Mouse (Mus musculus) olfactory bulb, adult 2 months (tissue): ENCODE measurements at regions not wholly inside any gene's neighbourhood (a gene's known extent, or its start where the extent isn't known, plus 50 kb on each side); places are given as distances from the start of the nearest gene placed in this dataset.

Experiments
- H3K27ac ChIP-seq: fragments of 200-500 bp; 2 replicates; pipeline ENCODE4 v1.5.1; 2012; ENCODE audit warnings: low read depth, low read length; ENCODE audit not compliant: insufficient read depth
- H3K4me1 ChIP-seq: fragments of 200-500 bp; 2 replicates; pipeline ENCODE4 v1.6.1; 2012; ENCODE audit warnings: low read length; ENCODE audit not compliant: control insufficient read depth, insufficient read depth
- H3K4me3 ChIP-seq: fragments of 200-500 bp; 2 replicates; pipeline ENCODE4 v1.5.1; 2012; ENCODE audit warnings: mild to moderate bottlenecking, low read depth, low read length, moderate library complexity; ENCODE audit not compliant: insufficient read depth
- CTCF ChIP-seq: fragments of 200-500 bp; IDR thresholded peaks from 2 replicates; pipeline ENCODE4 v1.5.1; 2012; ENCODE audit warnings: low read depth, mild to moderate bottlenecking, low read length, moderate library complexity; ENCODE audit not compliant: insufficient read depth
- POLR2A ChIP-seq: fragments of 200-500 bp; IDR thresholded peaks from 2 replicates; pipeline ENCODE4 v1.6.1; 2012; ENCODE audit warnings: mild to moderate bottlenecking, low read depth, low read length, moderate library complexity; ENCODE audit not compliant: insufficient read depth
- WGBS: fragments of 180-500 bp; shearing (Covaris S2); methylation state at CpG from one replicate; pipeline ENCODE4 v1.1.7; 2018; 5-methylcytosine and 5-hydroxymethylcytosine counted together

DNA sequence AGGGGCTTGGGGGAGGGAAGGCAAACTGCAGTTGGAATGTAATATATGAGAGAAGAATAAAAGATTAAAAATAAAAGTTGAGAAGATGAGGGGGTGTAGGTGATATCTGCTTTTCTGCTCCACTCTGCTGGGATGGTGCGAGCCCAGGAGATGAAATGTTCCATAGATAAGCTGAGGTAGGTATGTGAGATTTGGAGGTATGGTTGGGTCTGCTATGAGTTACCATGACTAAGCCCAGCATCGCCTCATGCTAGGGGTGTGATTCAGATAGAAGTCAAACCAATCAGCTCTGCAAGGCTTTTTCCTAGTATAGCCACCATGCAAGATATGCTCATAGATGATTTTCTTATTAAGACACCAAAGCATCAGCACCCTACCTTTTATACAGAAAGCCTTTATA is 312.3 kb downstream of the Nucb2 start:
- 97% methylated on average over 2 of the region's 2 CpGs for WGBS
- no peak overlapping the region for H3K4me3 ChIP-seq
- no peaks in the 10 kb centered on the region for H3K4me1 ChIP-seq
- H3K27ac ChIP-seq: no peak overlapping the region
- TF ChIP-seq CTCF: no peak
- TF ChIP-seq POLR2A: no peak

DNA sequence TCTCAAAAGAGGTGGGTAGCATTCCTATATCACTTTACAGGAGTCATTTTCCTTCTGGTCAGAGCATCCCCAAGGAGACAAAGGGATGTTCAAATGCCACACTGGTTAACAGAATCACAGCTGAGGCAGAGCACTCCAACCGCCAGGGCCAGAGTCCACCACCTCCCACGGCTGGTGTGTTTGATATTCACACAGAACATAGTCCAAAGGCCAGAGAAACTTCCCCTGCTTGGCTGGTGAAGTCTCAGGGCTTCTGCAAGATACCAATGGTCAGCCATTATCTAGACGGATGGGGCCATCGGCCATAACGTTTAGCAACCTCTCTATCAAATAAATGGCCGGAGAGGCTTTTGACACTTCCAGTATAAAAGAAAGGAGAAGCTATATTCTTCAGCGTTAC is 313.8 kb downstream of the Nucb2 start:
- TF ChIP-seq CTCF (no peak), POLR2A (no peak)
- no peak overlapping the region for H3K4me3 ChIP-seq
- 93% methylated on average over 7 of the region's 7 CpGs for WGBS
- H3K27ac ChIP-seq: no peak overlapping the region
- H3K4me1 ChIP-seq: no peaks in the 10 kb centered on the region

DNA sequence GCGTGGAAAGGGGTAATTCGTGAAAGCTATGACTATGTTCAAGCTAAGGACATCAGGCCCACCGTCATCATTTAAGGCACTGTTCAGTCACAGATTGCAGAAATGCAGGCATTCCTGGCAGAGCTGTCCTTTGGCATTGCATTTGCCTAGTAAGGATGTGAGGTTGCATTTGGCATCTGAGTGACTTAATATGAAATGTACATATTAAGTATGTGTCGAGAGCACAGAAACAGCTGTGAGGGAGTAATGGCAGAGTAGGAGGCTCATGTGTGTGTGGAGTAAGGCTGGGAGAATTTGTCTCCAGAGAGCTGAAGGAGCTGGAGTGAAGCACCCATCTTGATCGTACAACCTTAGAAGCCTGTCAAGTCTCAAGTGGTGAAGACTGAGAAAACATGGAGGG is 316.4 kb downstream of the Nucb2 start:
- H3K4me1 ChIP-seq: no peaks in the 10 kb centered on the region
- 81% methylated on average over 5 of the region's 5 CpGs for WGBS
- no peak overlapping the region for H3K4me3 ChIP-seq
- H3K27ac ChIP-seq: no peak overlapping the region
- TF ChIP-seq CTCF (no peak), POLR2A (no peak)

- H3K4me3 ChIP-seq: no peak overlapping the region
- H3K27ac ChIP-seq: no peak overlapping the region
- WGBS: 77% methylated on average over 3 of the region's 3 CpGs
- no peaks in the 10 kb centered on the region for H3K4me1 ChIP-seq
- no peak for TF ChIP-seq POLR2A
- no peak for TF ChIP-seq CTCF
Measured at GRCm38 (mm10) chr7:116842894-116843293, 338.7 kb downstream of the Nucb2 start.

GRCm38 (mm10) chr7:116847846-116848730 is 343.9 kb downstream of the Nucb2 start:
- 71% methylated on average over 17 of the region's 17 CpGs for WGBS

DNA sequence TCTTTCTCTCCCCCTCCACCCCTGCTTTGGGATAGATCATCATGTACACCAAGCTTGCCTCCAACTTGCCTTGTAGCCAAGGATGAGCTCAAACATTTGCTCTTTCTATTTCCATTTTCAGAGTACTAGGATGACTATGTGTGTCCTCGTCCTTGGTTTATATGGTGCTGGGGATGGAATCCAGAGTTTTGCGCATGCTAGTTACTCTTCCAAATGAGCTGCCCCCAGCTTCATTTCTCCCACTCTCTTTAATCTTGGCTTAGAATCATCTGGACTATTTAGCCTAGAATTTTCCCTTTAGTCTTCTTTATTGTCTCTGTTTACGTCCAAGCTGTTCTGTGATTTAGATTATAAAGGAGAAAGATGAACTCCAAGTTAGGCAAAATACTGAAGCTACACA is 349.2 kb downstream of the Nucb2 start:
- WGBS: 91% methylated on average over 3 of the region's 3 CpGs
- H3K27ac ChIP-seq: no peak overlapping the region
- no peak for TF ChIP-seq POLR2A
- no peak for TF ChIP-seq CTCF
- H3K4me1 ChIP-seq: no peaks in the 10 kb centered on the region
- no peak overlapping the region for H3K4me3 ChIP-seq

More at GRCm38 (mm10) chr7:116847846-116848730, 343.9 kb downstream of the Nucb2 start:
- Histone ChIP-seq H3K4me3 (no peak overlapping the region), H3K27ac (no peak overlapping the region), H3K4me1 (no peaks in the 10 kb centered on the region)
- TF ChIP-seq POLR2A: no peak
- TF ChIP-seq CTCF: no peak

- no peaks in the 10 kb centered on the region for H3K4me1 ChIP-seq
- no peak overlapping the region for H3K4me3 ChIP-seq
- WGBS: 86% methylated on average over 5 of the region's 5 CpGs
- TF ChIP-seq CTCF: no peak
- TF ChIP-seq POLR2A: no peak
- no peak overlapping the region for H3K27ac ChIP-seq
Measured at GRCm38 (mm10) chr7:116857141-116857540, 353.0 kb downstream of the Nucb2 start.

DNA sequence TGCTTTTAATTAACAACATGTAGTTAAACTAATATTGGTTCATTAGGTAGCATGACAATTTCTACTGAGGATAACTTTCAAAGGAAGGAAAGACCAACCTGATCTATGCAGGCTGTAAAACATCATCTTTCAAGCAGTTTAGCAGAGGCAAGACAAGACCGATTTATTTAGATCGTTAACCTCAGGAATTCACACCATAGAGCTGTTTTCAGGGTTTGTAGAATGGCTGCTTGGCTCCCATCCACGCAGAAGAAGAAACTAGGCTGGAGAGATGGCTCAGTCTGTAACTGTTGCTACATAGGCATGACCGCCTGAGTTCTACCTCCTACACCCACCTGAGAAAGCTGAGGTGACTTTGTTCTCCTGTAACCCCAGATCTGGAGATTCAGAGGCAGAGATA is 353.6 kb downstream of the Nucb2 start:
- H3K4me3 ChIP-seq: no peak overlapping the region
- no peaks in the 10 kb centered on the region for H3K4me1 ChIP-seq
- no peak overlapping the region for H3K27ac ChIP-seq
- WGBS: 56% methylated on average over 4 of the region's 4 CpGs
- TF ChIP-seq POLR2A (no peak), CTCF (no peak)

DNA sequence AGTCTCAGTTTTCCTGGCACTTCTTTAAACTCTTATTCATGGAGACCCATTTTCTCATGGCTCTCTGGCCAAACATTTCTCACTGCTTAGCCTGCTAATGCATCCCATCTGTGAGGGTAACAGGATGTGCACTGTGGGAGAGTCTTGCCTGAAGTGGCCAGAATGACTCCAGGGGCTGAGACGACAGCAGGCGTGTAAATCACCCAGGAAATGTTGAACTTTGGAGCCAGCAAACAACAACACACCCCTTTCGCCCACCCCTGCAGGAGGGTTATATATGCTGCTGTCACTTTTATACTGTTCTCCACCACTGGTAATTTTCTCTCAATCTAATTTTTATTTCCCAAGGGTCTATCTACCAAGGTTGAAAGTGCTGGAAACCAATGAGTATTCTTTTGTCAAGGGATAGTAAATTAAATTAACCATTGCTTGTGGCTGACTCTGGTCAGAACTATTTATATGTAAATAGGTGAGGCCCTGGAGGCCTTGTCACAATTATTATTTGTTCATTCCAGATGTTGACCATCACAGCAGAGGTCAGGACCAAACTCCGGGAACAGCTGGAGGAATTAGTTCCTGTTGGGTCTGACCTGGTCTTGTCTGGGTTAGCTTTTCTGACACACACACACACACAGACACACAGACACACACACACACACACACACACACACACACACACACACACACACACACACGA is 378.2 kb downstream of the Nucb2 start:
- Histone ChIP-seq H3K4me3 (no peak overlapping the region), H3K4me1 (no peaks in the 10 kb centered on the region), H3K27ac (no peak overlapping the region)
- TF ChIP-seq POLR2A (no peak), CTCF (no peak)
- 78% methylated on average over 5 of the region's 5 CpGs for WGBS
